Mouse (Mus musculus): ENCODE results near the gene Taf11. TPM values are rescaled to one million over a fixed set of nuclear protein-coding genes. Genes with fewer than 3 reads are reported as not detected.

Taf11 gene
- 10 to 100 TPM; 37.2 to 51.1 TPM for total RNA-seq (2023)

GRCm38 (mm10) chr17:27909622-27910500, at the start of gene Taf11:
Taf11 (minus strand) TSS chr17:27909844.

DNA sequence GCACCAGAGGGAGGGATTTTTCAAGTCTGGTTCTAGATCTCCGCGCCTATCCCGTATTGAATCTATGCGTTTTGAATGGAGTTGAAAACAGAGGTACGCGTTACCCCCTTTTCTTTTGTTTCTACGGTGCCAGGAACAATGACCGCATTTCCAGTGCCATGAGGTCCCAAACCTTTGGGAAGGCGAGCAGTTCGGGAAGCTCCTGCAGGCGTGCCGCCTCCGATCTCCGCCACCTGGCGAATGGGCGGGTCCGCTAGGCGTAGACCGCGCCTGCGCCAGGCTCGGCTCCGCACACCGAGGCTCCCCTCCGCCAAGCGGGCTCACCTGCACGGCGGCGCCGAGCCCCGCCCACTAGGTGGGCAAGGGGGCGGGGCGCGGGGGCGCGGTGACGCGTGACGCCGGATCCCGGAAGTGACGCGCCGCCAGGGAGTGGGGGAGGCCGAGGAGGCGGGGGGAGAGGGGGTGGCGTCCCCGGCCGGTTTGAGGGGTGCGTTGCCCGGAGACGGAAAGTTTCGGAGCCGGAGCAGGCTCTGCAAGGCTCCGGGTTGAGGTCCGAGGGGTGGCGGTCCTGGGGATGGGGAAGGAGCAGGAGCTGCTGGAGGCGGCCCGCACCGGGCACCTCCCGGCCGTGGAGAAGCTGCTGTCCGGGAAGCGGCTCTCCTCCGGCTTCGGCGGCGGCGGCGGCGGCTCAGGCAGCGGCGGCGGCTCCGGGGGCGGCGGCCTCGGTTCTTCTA, 589 bp downstream of the Taf11 start, which contains the start of gene Anks1:
TSS of gene Anks1 (plus strand) at position 419 of the 734 bp plus-strand sequence.

GRCm38 (mm10) chr17:27856265-27856797, 53.3 kb downstream of the Taf11 start, which contains the start of gene Uhrf1bp1:
Uhrf1bp1 (plus strand) TSS chr17:27856441.

Other genes starting within 250 kb of the Taf11 start
- gene Spdef, start 180.9 kb downstream of the Taf11 start, total RNA-seq (2023) = under 1 TPM in 1 of 2 experiments, not detected in 1; 0.41 TPM
- 10 to 100 TPM; 73.5 to 78.1 TPM for gene D17Wsu92e, start 89.2 kb downstream of the Taf11 start, total RNA-seq (2023)
- 10 to 100 TPM; 68.9 to 70.8 TPM for gene Snrpc, start 71.7 kb downstream of the Taf11 start, total RNA-seq (2023)
- 1 to 10 TPM; 7.0 to 7.8 TPM for gene Uhrf1bp1, start 53.4 kb downstream of the Taf11 start, total RNA-seq (2023)
- gene Anks1, start 538 bp downstream of the Taf11 start, total RNA-seq (2023) = 10 to 100 TPM; 45.5 to 49.2 TPM
- gene Tcp11, start 170.8 kb upstream of the Taf11 start, total RNA-seq (2023) = 1 to 10 TPM; 2.6 to 5.5 TPM
- gene Scube3, start 232.3 kb upstream of the Taf11 start, total RNA-seq (2023) = not detected

Data from B cell, adult 67 days (primary cell).